Mouse (Mus musculus): ENCODE results near the gene Ccdc42. TPM values are rescaled to one million over a fixed set of nuclear protein-coding genes. Genes with fewer than 3 reads are reported as not detected.

Ccdc42 gene
- polyA plus RNA-seq, 1 experiment from 2014 or later = not detected

DNA sequence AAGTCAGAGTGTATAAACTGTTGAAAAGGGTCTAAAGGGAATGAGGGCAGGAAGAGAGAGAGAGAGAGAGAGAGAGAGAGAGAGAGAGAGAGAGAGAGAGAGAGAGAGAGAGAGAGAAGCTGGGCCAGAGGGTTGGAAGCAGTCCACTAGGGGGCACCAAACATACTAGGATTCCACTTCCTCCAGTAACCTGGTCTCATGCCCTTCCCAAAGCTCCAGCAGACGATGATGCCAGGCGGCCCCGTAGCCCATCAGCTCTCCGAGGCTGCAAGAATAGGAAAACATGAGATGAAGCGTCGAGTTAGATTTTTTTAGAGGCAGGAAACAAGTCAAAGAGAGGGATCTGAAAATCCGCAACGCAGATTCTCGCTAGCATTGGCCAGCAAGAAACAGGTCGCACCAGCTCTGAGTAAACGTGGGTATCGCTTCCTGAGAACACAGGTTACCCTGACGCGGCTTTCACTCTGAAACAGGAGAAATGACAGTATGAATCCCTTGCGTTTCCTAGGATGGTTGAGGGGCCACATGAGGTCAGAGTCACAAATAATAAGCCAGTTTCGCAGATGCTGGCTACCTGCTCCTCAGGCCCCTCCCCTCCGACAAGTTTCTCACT lies 20.3 kb upstream of the Ccdc42 start:
- Histone ChIP-seq H3K4me3 (ENCODE audit: inconsistent target) (no peak overlapping the region), H3K27ac (no peak overlapping the region)

DNA sequence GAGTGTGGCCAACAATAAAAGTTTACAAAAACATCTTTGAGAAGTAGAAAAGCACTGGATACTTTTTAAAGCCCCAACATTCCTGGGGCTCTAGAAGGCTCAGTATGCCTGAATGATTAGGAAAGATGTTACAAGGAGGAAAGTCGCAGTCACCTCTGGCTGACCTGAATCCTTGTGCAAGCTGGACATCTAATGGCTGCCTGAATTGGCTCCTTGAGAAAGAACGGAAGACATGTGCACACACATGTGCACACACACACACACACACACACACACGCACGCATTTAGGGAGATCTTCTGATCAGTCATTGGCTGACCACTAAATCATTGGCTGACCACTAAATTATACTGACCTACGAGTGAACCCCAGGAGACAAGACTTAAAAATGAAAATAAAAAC lies 16.0 kb upstream of the Ccdc42 start:
- no peak overlapping the region for H3K27ac ChIP-seq
- no peaks in the 10 kb centered on the region for H3K36me3 ChIP-seq (ENCODE audit: inconsistent target)
- H3K4me3 ChIP-seq (ENCODE audit: inconsistent target) = no peak overlapping the region
- 92% methylated on average over 5 of the region's 5 CpGs for WGBS (ENCODE audit: missing documents)
- no peaks in the 10 kb centered on the region for H3K79me2 ChIP-seq (ENCODE audit: inconsistent target)

More for the DNA sequence above, 20.3 kb upstream of the Ccdc42 start:
- H3K79me2 ChIP-seq (ENCODE audit: inconsistent target) = no peaks in the 10 kb centered on the region
- 18% methylated on average over 17 of the region's 17 CpGs for WGBS (ENCODE audit: missing documents)
- no peaks in the 10 kb centered on the region for H3K36me3 ChIP-seq (ENCODE audit: inconsistent target)

DNA sequence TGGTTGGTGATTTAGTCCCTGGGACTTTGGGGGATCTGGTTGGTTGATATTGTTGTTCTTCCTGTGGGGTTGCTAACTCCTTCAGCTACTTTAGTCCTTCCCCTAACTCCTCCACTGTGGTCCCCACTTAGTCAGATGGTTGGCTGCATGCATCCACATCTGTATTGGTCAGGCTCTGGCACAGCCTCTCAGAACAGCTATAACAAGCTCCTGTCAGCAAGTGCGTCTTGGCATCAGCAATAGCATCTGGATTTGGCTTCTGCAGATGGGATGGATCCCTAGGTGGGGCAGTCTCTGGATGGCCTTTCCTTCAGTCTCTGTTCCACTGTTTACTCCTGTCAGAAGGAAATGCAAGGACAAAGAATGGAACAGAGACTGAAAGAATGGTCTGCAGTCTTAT lies 9.7 kb upstream of the Ccdc42 start:
- H3K4me3 ChIP-seq (ENCODE audit: inconsistent target) = no peak overlapping the region
- WGBS (ENCODE audit: missing documents) = 91% methylated on average over 1 of the region's 1 CpGs
- H3K79me2 ChIP-seq (ENCODE audit: inconsistent target) = no peaks in the 10 kb centered on the region
- no peaks in the 10 kb centered on the region for H3K36me3 ChIP-seq (ENCODE audit: inconsistent target)
- no peak overlapping the region for H3K27ac ChIP-seq

DNA sequence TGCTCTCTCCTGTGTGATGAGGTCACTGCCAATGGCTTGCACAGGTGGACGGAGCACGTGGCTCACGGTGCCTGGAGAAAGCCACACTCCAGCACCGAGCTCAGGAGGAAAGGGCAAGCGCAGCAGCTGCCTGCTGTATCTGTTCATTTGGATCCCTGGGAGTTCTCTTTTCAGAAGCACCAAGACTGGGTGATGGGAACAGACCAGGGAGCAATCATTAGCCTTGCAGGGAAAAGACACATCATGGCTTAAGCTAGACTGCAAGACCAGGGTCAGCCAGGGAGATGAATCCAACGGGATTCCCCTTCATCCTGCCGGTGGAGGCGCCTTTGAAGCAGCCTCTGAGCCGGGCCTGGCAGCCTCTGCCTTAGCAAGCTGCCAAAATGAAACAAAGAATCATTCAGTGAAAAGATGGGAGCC lies 7.3 kb upstream of the Ccdc42 start:
- 71% methylated on average over 8 of the region's 9 CpGs for WGBS (ENCODE audit: missing documents)
- Histone ChIP-seq H3K79me2 (ENCODE audit: inconsistent target) (no peaks in the 10 kb centered on the region), H3K36me3 (ENCODE audit: inconsistent target) (no peaks in the 10 kb centered on the region), H3K4me3 (ENCODE audit: inconsistent target) (no peak overlapping the region), H3K27ac (no peak overlapping the region)

DNA sequence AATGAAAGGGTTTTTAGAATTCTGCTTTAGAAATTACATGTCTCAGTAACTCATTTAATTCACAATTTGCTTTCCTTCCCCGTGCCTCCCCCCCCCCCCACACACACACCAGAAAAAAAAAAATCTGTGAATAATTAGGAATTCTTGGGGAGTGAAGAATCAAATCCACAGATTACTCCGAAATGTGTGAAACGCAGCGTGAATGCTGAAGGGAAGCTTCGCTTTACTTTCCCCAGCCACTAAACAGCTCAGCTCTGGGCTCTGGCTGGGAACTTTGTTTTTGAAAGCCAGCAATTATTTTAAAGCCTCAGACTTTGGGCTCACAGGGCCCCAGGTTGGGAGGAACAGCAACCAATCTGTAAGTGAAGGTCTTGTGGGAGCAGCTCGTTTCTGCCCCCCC lies 6.3 kb upstream of the Ccdc42 start:
- 83% methylated on average over 6 of the region's 6 CpGs for WGBS (ENCODE audit: missing documents)
- Histone ChIP-seq H3K36me3 (ENCODE audit: inconsistent target) (no peaks in the 10 kb centered on the region), H3K27ac (no peak overlapping the region), H3K4me3 (ENCODE audit: inconsistent target) (no peak overlapping the region), H3K79me2 (ENCODE audit: inconsistent target) (no peaks in the 10 kb centered on the region)

DNA sequence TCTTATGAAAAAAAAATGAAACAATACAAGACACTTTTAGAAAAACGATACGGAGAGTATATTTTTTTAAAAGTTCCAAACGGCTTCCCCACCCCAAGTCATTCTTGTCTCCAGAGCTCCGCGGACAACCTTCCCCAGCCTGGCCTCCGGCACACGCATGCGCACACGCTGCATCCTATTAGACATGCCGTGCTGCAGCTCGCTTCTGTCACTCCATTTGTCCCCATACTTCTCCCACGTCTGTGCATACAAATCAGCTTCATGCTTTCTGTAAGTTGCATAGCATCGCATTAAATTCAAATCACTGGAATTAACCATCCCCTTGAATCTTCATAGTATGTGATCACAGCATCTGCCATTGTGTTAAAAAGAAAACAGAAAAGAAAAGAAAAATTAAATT lies 3.6 kb upstream of the Ccdc42 start:
- 89% methylated on average over 13 of the region's 13 CpGs for WGBS (ENCODE audit: missing documents)

DNA sequence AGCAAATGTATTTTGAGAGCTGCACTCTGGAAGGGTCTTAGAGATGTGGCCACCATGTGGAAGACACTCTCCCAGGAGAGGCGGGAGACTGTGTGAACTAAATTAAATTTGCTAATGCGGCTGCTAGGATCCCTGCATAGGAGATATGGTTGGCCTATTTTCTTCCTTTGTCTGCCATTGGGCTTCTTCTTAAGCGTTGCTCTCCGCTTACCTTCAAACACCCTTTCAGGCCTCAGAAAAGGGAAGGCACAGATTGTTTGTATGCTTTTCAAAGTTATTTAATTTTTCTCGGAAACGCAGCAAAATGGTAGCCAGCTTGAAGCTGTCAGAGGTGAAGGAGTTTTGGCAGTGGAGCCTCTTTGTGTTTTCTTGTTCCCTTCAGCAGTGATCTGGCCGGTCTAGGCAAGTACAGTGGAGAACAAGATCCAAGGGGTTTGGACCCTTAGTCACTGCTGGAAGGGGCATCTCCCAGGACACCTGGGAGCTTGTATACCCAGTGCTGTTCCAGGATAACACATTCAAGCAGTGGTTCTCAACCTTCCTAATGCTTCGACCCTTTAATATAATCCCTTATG lies 2.8 kb upstream of the Ccdc42 start:
- H3K27ac ChIP-seq = no peak overlapping the region
- no peaks in the 10 kb centered on the region for H3K79me2 ChIP-seq (ENCODE audit: inconsistent target)
- WGBS (ENCODE audit: missing documents) = 88% methylated on average over 8 of the region's 8 CpGs
- H3K4me3 ChIP-seq (ENCODE audit: inconsistent target) = no peak overlapping the region
- H3K36me3 ChIP-seq (ENCODE audit: inconsistent target) = no peaks in the 10 kb centered on the region

More for the DNA sequence above, 3.6 kb upstream of the Ccdc42 start:
- Histone ChIP-seq H3K36me3 (ENCODE audit: inconsistent target) (no peaks in the 10 kb centered on the region), H3K79me2 (ENCODE audit: inconsistent target) (no peaks in the 10 kb centered on the region), H3K27ac (no peak overlapping the region), H3K4me3 (ENCODE audit: inconsistent target) (no peak overlapping the region)

DNA sequence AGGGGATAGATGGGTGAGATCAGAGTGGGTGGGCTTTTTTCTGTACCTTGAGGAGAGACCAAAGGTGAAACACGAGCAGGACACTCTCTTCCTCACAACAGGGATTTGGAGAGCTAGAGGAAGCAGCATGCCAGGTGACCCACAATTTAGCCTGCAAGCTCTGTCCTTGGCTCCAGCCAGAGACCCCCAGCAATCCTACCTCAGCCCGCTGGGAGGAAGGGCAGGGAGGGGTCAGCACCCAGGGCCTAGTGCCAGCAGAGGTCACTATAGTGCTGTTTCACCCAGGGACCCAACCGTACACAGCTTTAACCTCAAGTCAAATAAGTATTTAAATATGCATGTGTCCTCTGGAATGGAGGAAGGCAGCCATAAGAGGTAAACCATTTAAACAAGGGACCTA lies 931 bp upstream of the Ccdc42 start:
- 27% methylated on average over 2 of the region's 3 CpGs for WGBS (ENCODE audit: missing documents)
- Histone ChIP-seq H3K79me2 (ENCODE audit: inconsistent target) (no peaks in the 10 kb centered on the region), H3K36me3 (ENCODE audit: inconsistent target) (no peaks in the 10 kb centered on the region), H3K4me3 (ENCODE audit: inconsistent target) (no peak overlapping the region), H3K27ac (no peak overlapping the region)

DNA sequence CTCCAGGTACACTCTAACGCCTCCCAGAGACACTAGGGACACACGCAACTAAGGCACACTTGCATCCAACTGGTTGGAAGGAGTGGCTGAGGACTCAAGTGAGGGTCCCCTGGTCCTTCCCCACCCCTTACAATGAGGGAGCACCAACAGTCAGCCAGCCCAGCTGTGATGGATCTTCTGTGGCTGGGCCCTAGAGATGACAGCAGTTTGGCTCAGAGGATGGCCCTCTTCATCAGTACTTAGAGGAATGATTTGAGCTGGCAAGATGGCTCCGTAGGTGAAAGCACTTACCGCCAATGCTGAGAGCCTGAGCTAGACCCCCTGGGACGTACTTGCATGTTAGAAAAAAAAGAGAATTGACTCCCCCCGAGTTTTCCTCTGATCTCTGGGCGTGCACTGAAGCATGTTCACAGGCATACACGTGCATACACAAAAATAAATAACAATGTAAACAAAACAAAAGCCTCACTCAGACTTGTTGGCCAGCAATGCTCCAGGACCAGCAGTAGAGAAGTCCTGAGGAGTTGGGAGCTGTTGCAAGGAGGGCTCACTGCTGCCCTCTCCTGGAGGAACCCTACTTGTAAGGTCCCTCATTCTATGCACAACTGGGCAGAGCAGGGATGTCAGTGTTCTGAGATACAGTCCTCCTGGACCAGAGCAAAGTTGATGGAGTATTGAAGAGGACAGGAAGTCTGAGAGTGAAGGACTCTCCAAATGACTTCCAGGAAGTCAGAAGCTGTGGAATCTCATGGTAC lies 2.4 kb downstream of the Ccdc42 start:
- WGBS (ENCODE audit: missing documents) = 76% methylated on average over 8 of the region's 8 CpGs
- Histone ChIP-seq H3K27ac (no peak overlapping the region), H3K36me3 (ENCODE audit: inconsistent target) (no peaks in the 10 kb centered on the region), H3K79me2 (ENCODE audit: inconsistent target) (no peaks in the 10 kb centered on the region), H3K4me3 (ENCODE audit: inconsistent target) (no peak overlapping the region)

DNA sequence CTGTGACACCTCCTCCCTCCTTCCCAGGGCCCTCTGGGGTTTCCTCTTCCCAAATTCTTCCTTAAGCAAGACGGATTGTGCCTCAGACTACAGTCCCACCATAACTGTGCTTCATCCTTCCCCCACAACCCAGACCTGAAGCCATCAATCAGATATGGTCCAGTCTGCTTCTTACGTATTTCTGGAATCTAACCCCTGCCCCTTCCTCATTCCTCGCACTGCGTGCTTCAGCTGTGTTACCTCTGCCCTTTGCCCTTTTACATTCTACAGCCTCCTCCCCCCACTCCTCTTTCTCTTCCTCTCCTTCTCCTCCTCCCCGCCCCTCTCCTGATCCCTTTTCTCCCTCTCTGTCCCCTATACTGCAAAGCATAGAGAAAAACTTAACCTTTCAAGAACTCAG lies 4.9 kb downstream of the Ccdc42 start:
- no peak overlapping the region for H3K27ac ChIP-seq
- 83% methylated on average over 5 of the region's 5 CpGs for WGBS (ENCODE audit: missing documents)
- H3K79me2 ChIP-seq (ENCODE audit: inconsistent target) = no peaks in the 10 kb centered on the region
- no peaks in the 10 kb centered on the region for H3K36me3 ChIP-seq (ENCODE audit: inconsistent target)
- H3K4me3 ChIP-seq (ENCODE audit: inconsistent target) = no peak overlapping the region

DNA sequence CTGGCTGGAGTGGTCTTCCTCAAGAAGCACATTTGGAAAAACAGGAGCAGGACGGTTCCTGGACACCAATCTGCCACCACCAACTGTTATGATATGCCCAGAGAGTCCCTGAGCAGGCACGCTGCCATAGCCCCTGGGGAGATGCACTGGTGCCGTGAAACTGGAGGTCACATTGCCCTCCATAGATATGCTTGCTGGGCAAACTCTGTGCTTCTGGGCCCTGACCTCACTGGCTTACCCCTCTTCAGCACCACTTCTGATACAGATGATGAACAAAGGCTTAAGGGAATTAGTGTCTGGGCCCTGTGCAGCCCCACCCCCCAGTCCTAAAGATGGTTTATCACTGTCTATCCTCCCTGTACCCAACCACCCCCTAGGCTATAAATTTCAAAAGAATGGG lies 6.4 kb downstream of the Ccdc42 start:
- 77% methylated on average over 3 of the region's 3 CpGs for WGBS (ENCODE audit: missing documents)
- H3K36me3 ChIP-seq (ENCODE audit: inconsistent target) = no peaks in the 10 kb centered on the region
- no peak overlapping the region for H3K27ac ChIP-seq
- H3K4me3 ChIP-seq (ENCODE audit: inconsistent target) = no peak overlapping the region
- no peaks in the 10 kb centered on the region for H3K79me2 ChIP-seq (ENCODE audit: inconsistent target)

DNA sequence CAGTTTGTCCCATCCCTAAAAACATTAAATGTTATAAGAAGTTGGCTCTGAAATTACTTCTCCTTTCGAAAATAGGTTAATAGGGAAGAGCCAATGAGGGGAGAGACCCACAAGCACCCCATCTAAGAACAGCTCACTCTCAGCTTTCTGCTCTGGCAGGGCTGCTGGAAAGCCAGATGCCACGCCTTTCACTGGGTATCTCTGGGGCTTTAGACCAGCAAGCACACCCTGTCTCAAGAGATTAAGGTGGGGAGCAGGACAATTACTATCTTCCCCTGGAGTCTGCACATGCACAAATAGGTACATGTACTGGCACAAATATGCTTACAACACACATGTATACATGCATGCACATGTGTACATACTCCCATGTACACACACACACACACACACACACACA lies 11.1 kb downstream of the Ccdc42 start:
- no peak overlapping the region for H3K27ac ChIP-seq
- 58% methylated on average over 2 of the region's 2 CpGs for WGBS (ENCODE audit: missing documents)

DNA sequence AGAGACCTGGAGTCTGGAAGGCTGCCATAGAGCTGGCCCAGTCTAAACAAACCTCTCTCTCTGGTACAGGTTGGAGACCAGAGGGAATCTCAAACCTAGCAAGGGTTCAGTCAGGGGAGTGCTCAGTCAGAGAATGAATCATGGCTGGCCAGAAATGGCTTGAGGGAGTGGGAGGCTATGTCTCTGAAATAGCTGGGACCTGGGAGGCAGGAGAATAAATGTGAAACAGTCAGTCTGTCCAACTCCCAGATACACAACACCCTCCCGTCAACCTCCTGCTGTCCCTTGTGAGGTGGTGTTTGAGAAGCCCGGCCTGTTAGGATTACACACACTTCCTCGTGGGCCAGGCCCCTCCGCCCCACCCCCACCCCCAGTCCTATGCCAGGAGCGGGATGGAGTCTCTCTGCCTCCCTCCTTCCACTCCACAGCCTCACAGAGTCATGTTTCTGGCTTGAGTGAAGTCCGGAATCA lies 13.8 kb downstream of the Ccdc42 start:
- H3K79me2 ChIP-seq (ENCODE audit: inconsistent target) = no peaks in the 10 kb centered on the region
- H3K4me3 ChIP-seq (ENCODE audit: inconsistent target) = no peak overlapping the region
- H3K36me3 ChIP-seq (ENCODE audit: inconsistent target) = no peaks in the 10 kb centered on the region
- no peak overlapping the region for H3K27ac ChIP-seq
- WGBS (ENCODE audit: missing documents) = 93% methylated on average over 6 of the region's 6 CpGs

More for the DNA sequence above, 11.1 kb downstream of the Ccdc42 start:
- H3K79me2 ChIP-seq (ENCODE audit: inconsistent target) = no peaks in the 10 kb centered on the region
- H3K36me3 ChIP-seq (ENCODE audit: inconsistent target) = no peaks in the 10 kb centered on the region
- H3K4me3 ChIP-seq (ENCODE audit: inconsistent target) = no peak overlapping the region

DNA sequence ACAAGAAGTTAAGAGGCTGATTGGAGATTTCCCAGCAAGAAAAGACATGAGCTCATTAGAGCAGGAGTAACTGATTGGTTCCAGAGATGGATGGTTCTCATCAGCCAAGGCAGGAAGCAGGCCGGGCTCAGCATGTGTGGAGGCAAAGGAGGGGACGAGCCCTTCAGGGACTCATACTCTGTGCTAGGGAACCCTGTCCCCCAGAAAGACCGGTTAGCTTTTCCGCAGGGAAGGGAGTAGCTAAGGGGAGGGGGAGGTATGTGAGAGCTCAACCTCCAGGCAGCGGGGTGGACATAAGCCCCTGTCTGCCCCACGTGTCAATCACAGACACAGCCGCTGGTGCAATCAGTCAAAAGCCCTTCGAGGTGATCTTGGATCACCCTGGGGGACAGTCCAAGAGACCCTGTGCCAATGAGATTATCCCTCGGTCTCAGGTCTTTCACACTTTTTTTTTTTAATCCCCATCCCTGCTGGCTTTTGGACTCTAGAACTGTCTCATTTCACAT lies 14.7 kb downstream of the Ccdc42 start:
- Histone ChIP-seq H3K4me3 (ENCODE audit: inconsistent target) (no peak overlapping the region), H3K27ac (no peak overlapping the region)
- 89% methylated on average over 9 of the region's 9 CpGs for whole genome bisulfite sequencing (ENCODE audit: missing documents)

More for the DNA sequence above, 14.7 kb downstream of the Ccdc42 start:
- Histone ChIP-seq H3K36me3 (ENCODE audit: inconsistent target) (no peaks in the 10 kb centered on the region), H3K79me2 (ENCODE audit: inconsistent target) (no peaks in the 10 kb centered on the region)

Data from macrophage (primary cell).